Mouse (Mus musculus) adrenal gland, adult 8-10 months (tissue): ENCODE results near the gene Gm21964. TPM values are rescaled to one million over a fixed set of nuclear protein-coding genes. Genes with fewer than 3 reads are reported as not detected.

Experiments used
- total RNA-seq, 4 experiments: library from RNA; stranded (reverse); gene quantifications; 2 replicates each; pipeline ENCODE4 v1.2.4; 2022

The Gm21964 gene
- total RNA-seq, 4 experiments from 2014 or later = not detected

Other genes with a start within 250 kb of the Gm21964 start
- 10 to 100 TPM in 3 of 4 experiments, 1 to 10 TPM in 1; 10.0 to 13.2 (median 11.6) TPM for gene Phlpp2, start 232.7 kb upstream of the Gm21964 start, total RNA-seq
- under 1 TPM in 2 of 4 experiments, not detected in 2; 0.16 to 0.43 TPM for gene Marveld3, start 139.0 kb upstream of the Gm21964 start, total RNA-seq
- under 1 TPM; 0.10 to 0.58 (median 0.25) TPM for gene Tat, start 110.8 kb upstream of the Gm21964 start, total RNA-seq
- gene Chst4, start 61.5 kb upstream of the Gm21964 start, total RNA-seq = 1 to 10 TPM in 2 of 4 experiments, under 1 TPM in 2; 0.89 to 1.9 (median 1.4) TPM
- gene Zfp612, start 21.5 kb upstream of the Gm21964 start, total RNA-seq = 10 to 100 TPM in 3 of 4 experiments, 1 to 10 TPM in 1; 9.9 to 16.1 (median 12.8) TPM
- gene Gm17720, start 1.5 kb downstream of the Gm21964 start, total RNA-seq = not detected
- gene Calb2, start 67.0 kb downstream of the Gm21964 start, total RNA-seq = 1 to 10 TPM in 2 of 4 experiments, under 1 TPM in 1, not detected in 1; 0.52 to 2.2 (median 1.5) TPM
- 10 to 100 TPM in 1 of 4 experiments, 1 to 10 TPM in 3; 6.6 to 11.1 (median 8.0) TPM for gene Cmtr2, start 114.5 kb downstream of the Gm21964 start, total RNA-seq
- under 1 TPM; 0.16 to 0.70 (median 0.31) TPM for gene Hydin, start 165.8 kb downstream of the Gm21964 start, total RNA-seq